Mouse (Mus musculus) limb, embryonic 12.5 days (tissue): ENCODE results near the gene Frmd8. TPM values are rescaled to one million over a fixed set of nuclear protein-coding genes. Genes with fewer than 3 reads are reported as not detected.
"Not testable (repeated sequence)": the region's sequence is repeated elsewhere in the genome, so short reads cannot be mapped to it uniquely, and the experiment has no call there.

Experiments
- ATAC-seq: fragments of 200-750 bp; cut with Nextera tagmentation; 2 replicates; pipeline ENCODE4 v1.8.0; 2017; ENCODE audit warnings: low read depth, moderate TSS enrichment; ENCODE audit not compliant: insufficient number of reproducible peaks, insufficient read depth, low FRiP score, low TSS enrichment
- H3K27ac ChIP-seq: fragments of 300-500 bp; sonication (generic); 2 replicates; pipeline ENCODE4 v1.5.1; 2016; ENCODE audit warnings: mild to moderate bottlenecking, moderate library complexity
- H3K27me3 ChIP-seq: fragments of 300-500 bp; sonication (generic); 2 replicates; pipeline ENCODE4 v1.6.1; 2016; ENCODE audit warnings: mild to moderate bottlenecking, moderate library complexity
- H3K36me3 ChIP-seq: fragments of 300-500 bp; sonication (generic); 2 replicates; pipeline ENCODE4 v1.6.1; 2016; ENCODE audit warnings: mild to moderate bottlenecking, moderate library complexity
- H3K4me1 ChIP-seq: fragments of 300-500 bp; sonication (generic); replicated peaks from 2 replicates; pipeline ENCODE4 v1.6.1; 2016
- H3K4me2 ChIP-seq: fragments of 300-500 bp; sonication (generic); 2 replicates; pipeline ENCODE4 v1.6.1; 2016; ENCODE audit warnings: mild to moderate bottlenecking, moderate library complexity
- H3K4me3 ChIP-seq: fragments of 300-500 bp; sonication (generic); replicated peaks from 2 replicates; pipeline ENCODE4 v1.5.1; 2016; ENCODE audit warnings: mild to moderate bottlenecking
- H3K9ac ChIP-seq: fragments of 300-500 bp; sonication (generic); replicated peaks from 2 replicates; pipeline ENCODE4 v1.6.1; 2016; ENCODE audit warnings: mild to moderate bottlenecking, moderate library complexity
- H3K9me3 ChIP-seq: fragments of 300-500 bp; sonication (generic); 2 replicates; pipeline ENCODE4 v1.6.1; 2016; ENCODE audit warnings: mild to moderate bottlenecking, moderate library complexity
- WGBS: fragments of 180-500 bp; shearing (Covaris S2); methylation state at CpG from one replicate; pipeline ENCODE4 v1.1.7; 2016; 5-methylcytosine and 5-hydroxymethylcytosine counted together
- polyA plus RNA-seq: library from polyadenylated mRNA; unstranded; fragments of >200 nt; fragmentation: Nextera tagmentation; extraction: Ambion mirVana; gene quantifications from 2 replicates; pipeline ENCODE4 v1.2.1, GENCODE M21; 2016

Gene Frmd8
- polyA plus RNA-seq, 1 experiment from 2014 or later: 41.4 TPM

- Histone ChIP-seq H3K4me2 (peak overlapping the region; percentile 11; the same call in 1 of the 2 replicates), H3K27me3 (no peaks in the 10 kb centered on the region), H3K36me3 (no peaks in the 10 kb centered on the region), H3K9ac (no peak overlapping the region), H3K27ac (peak overlapping the region; percentile 50; the same call in 1 of the 2 replicates), H3K9me3 (no peaks in the 10 kb centered on the region), H3K4me3 (no peak overlapping the region), H3K4me1 (peaks cover 40% of the 10 kb centered on the region)
- no peak for ATAC-seq
- WGBS: 24% methylated on average over 12 of the region's 12 CpGs
Observed at GRCm38 (mm10) chr19:5822174-5822833, 52.8 kb downstream of the Frmd8 start.

GRCm38 (mm10) chr19:5821847-5822173, 53.3 kb downstream of the Frmd8 start:
- H3K9me3 ChIP-seq: no peaks in the 10 kb centered on the region

GRCm38 (mm10) chr19:5819549-5819948, 55.5 kb downstream of the Frmd8 start:
- H3K4me1 ChIP-seq: peaks cover 44% of the 10 kb centered on the region
- no peaks in the 10 kb centered on the region for H3K9me3 ChIP-seq
- no peaks in the 10 kb centered on the region for H3K36me3 ChIP-seq
- H3K27me3 ChIP-seq: no peaks in the 10 kb centered on the region
- no peak overlapping the region for H3K27ac ChIP-seq
- ATAC-seq: no peak
- no peak overlapping the region for H3K4me3 ChIP-seq
- no peak overlapping the region for H3K4me2 ChIP-seq
- 52% methylated on average over 12 of the region's 12 CpGs for WGBS
- H3K9ac ChIP-seq: no peak overlapping the region

More at GRCm38 (mm10) chr19:5821847-5822173, 53.3 kb downstream of the Frmd8 start:
- Histone ChIP-seq H3K36me3 (no peaks in the 10 kb centered on the region), H3K9ac (no peak overlapping the region), H3K27ac (peak overlapping the region; percentile 50; the same call in 1 of the 2 replicates), H3K4me1 (peaks cover 40% of the 10 kb centered on the region), H3K4me2 (peak overlapping the region; percentile 11; the same call in 1 of the 2 replicates), H3K4me3 (no peak overlapping the region), H3K27me3 (no peaks in the 10 kb centered on the region)
- no peak for ATAC-seq
- 49% methylated on average over 5 of the region's 5 CpGs for WGBS

GRCm38 (mm10) chr19:5818590-5818977, 56.5 kb downstream of the Frmd8 start:
- Histone ChIP-seq H3K4me3 (no peak overlapping the region), H3K4me1 (peaks cover 36% of the 10 kb centered on the region), H3K27me3 (no peaks in the 10 kb centered on the region), H3K27ac (0 out of 2 replicates have a peak overlapping the region, but pooled peaks have one; percentile 1), H3K4me2 (no peak overlapping the region), H3K36me3 (no peaks in the 10 kb centered on the region), H3K9ac (no peak overlapping the region), H3K9me3 (no peaks in the 10 kb centered on the region)
- WGBS: 77% methylated on average over 6 of the region's 6 CpGs
- ATAC-seq: no peak

GRCm38 (mm10) chr19:5817703-5818589, 57.1 kb downstream of the Frmd8 start:
- ATAC-seq: no peak
- peak overlapping the region; percentile 48 for H3K4me2 ChIP-seq
- H3K4me1 ChIP-seq: peaks cover 30% of the 10 kb centered on the region
- no peaks in the 10 kb centered on the region for H3K36me3 ChIP-seq
- WGBS: 23% methylated on average over 21 of the region's 21 CpGs
- no peak overlapping the region; the same call in 1 of the 2 replicates for H3K9ac ChIP-seq
- peak overlapping the region; percentile 72 for H3K27ac ChIP-seq
- H3K27me3 ChIP-seq: no peaks in the 10 kb centered on the region
- peak overlapping the region; percentile 20 for H3K4me3 ChIP-seq
- no peaks in the 10 kb centered on the region for H3K9me3 ChIP-seq

- Histone ChIP-seq H3K4me3 (no peak overlapping the region), H3K4me2 (no peak overlapping the region), H3K36me3 (no peaks in the 10 kb centered on the region), H3K27me3 (no peaks in the 10 kb centered on the region), H3K27ac (no peak overlapping the region), H3K4me1 (peaks cover 36% of the 10 kb centered on the region), H3K9me3 (no peaks in the 10 kb centered on the region), H3K9ac (no peak overlapping the region)
- 78% methylated on average over 4 of the region's 4 CpGs for WGBS
- no peak for ATAC-seq
Observed at GRCm38 (mm10) chr19:5815928-5816327, 59.1 kb downstream of the Frmd8 start.

- Histone ChIP-seq H3K4me3 (no peak overlapping the region), H3K27ac (peak overlapping the region; percentile 42; the same call in 1 of the 2 replicates), H3K36me3 (no peaks in the 10 kb centered on the region), H3K27me3 (no peaks in the 10 kb centered on the region), H3K4me2 (no peak overlapping the region), H3K4me1 (peaks cover 45% of the 10 kb centered on the region), H3K9me3 (no peaks in the 10 kb centered on the region), H3K9ac (no peak overlapping the region)
- 81% methylated on average over 7 of the region's 7 CpGs for WGBS
- ATAC-seq: no peak
Observed at GRCm38 (mm10) chr19:5815010-5815409, 60.1 kb downstream of the Frmd8 start.

- H3K4me2 ChIP-seq, H3K27ac ChIP-seq, H3K4me3 ChIP-seq, ATAC-seq, H3K9ac ChIP-seq, H3K9me3 ChIP-seq, H3K36me3 ChIP-seq, H3K27me3 ChIP-seq: not testable (repeated sequence)
- 50% methylated on average over 1 of the region's 1 CpGs for WGBS
- peaks cover 55% of the 10 kb centered on the region for H3K4me1 ChIP-seq
Observed at GRCm38 (mm10) chr19:5814048-5814447, 61.0 kb downstream of the Frmd8 start.

GRCm38 (mm10) chr19:5813567-5813966, 61.5 kb downstream of the Frmd8 start:
- ATAC-seq: no peak
- H3K4me2 ChIP-seq: no peak overlapping the region
- no peak overlapping the region for H3K9ac ChIP-seq
- H3K27me3 ChIP-seq: no peaks in the 10 kb centered on the region
- no peak overlapping the region for H3K4me3 ChIP-seq
- 87% methylated on average over 3 of the region's 3 CpGs for WGBS
- no peaks in the 10 kb centered on the region for H3K9me3 ChIP-seq
- H3K27ac ChIP-seq: no peak overlapping the region
- no peaks in the 10 kb centered on the region for H3K36me3 ChIP-seq
- peaks cover 58% of the 10 kb centered on the region for H3K4me1 ChIP-seq

- Histone ChIP-seq H3K4me2 (peak overlapping the region; percentile 21; the same call in 1 of the 2 replicates), H3K27me3 (no peaks in the 10 kb centered on the region), H3K36me3 (no peaks in the 10 kb centered on the region), H3K4me3 (no peak overlapping the region), H3K9ac (no peak overlapping the region), H3K27ac (peak overlapping the region; percentile 85), H3K9me3 (no peaks in the 10 kb centered on the region), H3K4me1 (peaks cover 51% of the 10 kb centered on the region)
- ATAC-seq: peak; percentile 67; the same call in 1 of the 2 replicates
- WGBS: 45% methylated on average over 7 of the region's 7 CpGs
Observed at GRCm38 (mm10) chr19:5811771-5812504, 63.1 kb downstream of the Frmd8 start.
